Mouse (Mus musculus) right cerebral cortex, postnatal 14 days (tissue): Measurements from ENCODE around the gene Hist2h3b.

Source experiments
- DNase-seq: peaks from one replicate; pipeline ENCODE4 v3.0.0; 2022

Hist2h3b gene

GRCm38 (mm10) chr3:96300706-96301529 lies 32.5 kb downstream of the Hist2h3b start:
- DNase-seq, result no peak

GRCm38 (mm10) chr3:96302076-96302475 lies 33.6 kb downstream of the Hist2h3b start:
- DNase-seq, result no peak

GRCm38 (mm10) chr3:96306506-96306905 lies 38.1 kb downstream of the Hist2h3b start:
- DNase-seq, result no peak

- DNase-seq, result no peak
Measured at GRCm38 (mm10) chr3:96309441-96309840, 41.0 kb downstream of the Hist2h3b start.

GRCm38 (mm10) chr3:96312341-96313098 lies 44.1 kb downstream of the Hist2h3b start:
- peak; percentile 16 for DNase-seq
